Mouse (Mus musculus) gastrocnemius, postnatal 10 days (tissue): ENCODE measurements at regions not wholly inside any gene's neighbourhood (a gene's known extent, or its start where the extent isn't known, plus 50 kb on each side); places are given as distances from the start of the nearest gene placed in this dataset.

ENCODE experiments used
- DNase-seq: peaks from one replicate; pipeline ENCODE4 v3.0.0; 2021; ENCODE audit warnings: mixed read lengths

DNA sequence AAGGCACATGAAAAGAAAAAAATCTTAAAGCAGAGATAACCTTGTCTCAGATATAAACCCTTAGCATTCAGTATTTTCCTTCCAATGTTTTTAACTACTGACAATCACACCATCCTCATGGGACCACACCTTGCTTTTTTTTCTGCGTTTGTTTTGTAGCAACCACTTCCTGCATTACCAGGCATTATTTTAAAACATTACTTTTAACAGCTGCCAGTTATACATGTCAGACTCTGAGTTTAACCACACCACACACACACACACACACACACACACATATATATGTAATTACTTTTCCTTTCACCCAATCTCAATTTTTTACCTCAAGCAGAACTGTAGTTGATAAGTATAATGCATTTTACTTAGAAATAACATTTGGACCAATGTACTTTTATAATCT lies 128.8 kb upstream of the Atp2b1 start:
- DNase-seq = no peak

DNA sequence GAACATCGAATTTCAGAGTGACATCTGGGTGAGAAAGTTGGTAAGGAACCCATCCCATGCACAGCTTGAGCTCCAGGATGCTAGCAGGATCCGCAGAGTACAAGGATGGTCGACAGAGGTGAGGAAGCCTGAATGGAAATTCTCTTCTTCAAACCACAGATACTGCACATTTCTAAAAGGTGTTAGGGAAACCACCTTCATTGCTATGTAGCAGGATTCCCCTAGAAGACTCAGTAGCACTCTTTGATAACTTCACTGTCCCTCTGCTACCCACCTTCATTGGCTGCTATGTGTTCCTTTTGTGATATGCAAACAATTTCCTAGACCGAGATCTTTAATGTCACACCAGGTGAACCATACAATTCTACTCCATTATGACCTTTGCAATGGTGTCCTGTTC lies 128.1 kb upstream of the Atp2b1 start:
- no peak for DNase-seq

GRCm38 (mm10) chr10:98789763-98790162 lies 124.4 kb upstream of the Atp2b1 start:
- DNase-seq = no peak

GRCm38 (mm10) chr10:98790456-98790855 lies 123.8 kb upstream of the Atp2b1 start:
- DNase-seq = no peak

DNA sequence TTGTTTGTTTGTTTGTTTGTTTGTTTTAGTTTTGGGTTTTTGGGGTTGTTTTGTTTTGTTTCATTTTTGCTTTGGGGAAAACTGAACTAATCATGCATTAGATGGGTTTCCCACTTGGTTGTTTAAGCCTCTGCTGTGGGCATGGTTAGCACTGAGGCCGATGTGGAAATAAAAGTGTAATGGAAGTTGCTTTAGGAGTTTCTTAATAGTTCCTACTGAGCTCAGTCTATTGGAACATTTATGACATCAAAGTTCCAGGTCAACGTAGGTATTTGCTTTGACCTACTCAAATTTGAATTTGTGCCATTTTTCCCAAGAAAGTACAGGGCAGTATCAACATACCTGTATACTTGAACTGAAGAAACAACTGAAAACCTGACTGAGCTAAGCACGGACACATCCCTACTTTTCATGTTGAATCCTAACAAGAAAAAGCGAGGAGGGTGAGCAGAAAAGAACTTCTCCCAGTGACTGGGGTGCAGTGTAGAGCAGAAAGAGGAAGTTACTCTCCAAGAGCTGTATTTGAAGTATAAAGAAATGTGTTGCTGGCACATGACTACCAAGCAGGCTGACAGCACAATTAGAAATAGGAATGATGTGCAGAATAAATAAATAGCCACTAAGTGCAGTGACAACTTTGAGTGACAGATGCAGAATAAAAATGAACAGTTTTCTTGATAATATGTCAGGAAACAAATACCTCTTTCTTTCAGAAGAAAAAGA lies 122.0 kb upstream of the Atp2b1 start:
- no peak for DNase-seq

- DNase-seq = no peak
Observed at GRCm38 (mm10) chr10:98793926-98794536, 120.2 kb upstream of the Atp2b1 start.

GRCm38 (mm10) chr10:98796016-98796415 lies 118.2 kb upstream of the Atp2b1 start:
- DNase-seq = no peak

- DNase-seq = no peak
Observed at GRCm38 (mm10) chr10:98798634-98799415, 115.4 kb upstream of the Atp2b1 start.

DNA sequence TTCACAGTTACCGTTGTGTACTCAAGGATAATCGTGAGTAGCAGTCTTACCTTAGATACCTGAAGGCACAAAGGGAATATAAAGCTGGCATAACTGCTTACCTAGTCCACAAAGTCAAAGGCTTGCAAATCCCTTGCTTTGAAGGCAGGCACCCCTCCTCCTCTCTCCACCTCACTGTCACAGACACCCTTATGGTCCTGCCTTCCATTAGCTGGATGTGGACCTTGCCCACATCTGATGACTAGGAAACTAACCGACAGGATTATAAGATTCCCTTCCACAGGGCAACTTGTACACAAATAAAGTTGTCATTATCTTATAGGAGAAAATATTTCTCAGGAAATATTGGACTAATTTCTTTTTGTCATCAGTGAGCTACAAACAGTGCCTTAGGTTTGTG lies 114.4 kb upstream of the Atp2b1 start:
- no peak for DNase-seq

DNA sequence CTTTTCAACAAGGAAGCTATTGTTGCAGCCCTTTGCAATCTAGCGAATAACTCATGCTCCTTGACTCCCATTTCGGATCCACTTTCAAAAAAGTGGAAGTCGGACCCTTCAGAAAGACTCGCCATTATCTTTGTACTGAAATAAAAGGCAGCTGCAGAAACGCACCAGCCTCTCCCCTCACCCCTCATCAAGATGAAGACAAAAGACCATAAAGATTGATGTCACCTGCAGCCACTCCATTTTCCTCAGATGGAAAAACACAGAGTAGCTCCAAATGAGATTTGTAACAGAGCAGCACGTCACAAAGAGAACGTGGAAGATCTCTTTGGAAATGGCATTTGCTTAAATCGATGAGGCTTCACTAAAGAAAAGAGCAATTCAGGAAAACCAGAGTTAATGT lies 113.3 kb upstream of the Atp2b1 start:
- DNase-seq = no peak

- DNase-seq = no peak
Observed at GRCm38 (mm10) chr10:98805013-98805412, 109.2 kb upstream of the Atp2b1 start.

DNA sequence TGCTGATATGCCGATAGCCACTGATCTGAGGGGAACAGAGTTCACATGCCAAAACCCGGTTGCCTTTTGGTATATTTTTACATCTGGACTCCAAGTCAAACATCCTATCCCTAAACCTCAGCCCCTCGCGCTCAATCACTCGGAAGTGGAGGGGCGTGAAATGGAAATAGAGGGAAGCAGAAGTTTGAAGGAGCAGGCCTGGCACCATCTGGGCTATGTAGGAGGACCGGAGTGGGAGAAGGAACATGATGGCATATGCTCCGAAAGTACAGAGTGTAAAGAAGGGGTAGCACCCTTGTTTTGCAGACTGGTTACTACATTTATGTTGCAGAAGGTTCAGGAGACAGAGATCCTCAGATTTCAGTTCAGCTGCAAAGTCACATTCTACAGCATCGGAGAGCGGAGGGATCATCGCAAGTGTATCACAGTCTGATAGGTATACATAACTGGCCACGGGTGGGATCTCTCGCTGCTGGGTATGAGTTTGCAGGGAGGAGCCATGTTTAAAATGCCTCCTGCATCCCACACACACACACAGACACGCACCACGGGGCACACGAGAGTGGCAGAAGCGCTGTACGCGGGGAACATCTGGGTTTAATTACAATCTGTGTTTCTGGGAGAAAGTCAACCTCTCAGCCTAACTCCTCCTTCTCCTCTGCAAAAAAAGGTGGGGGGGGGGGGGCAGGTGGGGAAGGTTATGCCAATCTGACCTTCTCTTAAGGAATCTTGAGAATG lies 107.2 kb upstream of the Atp2b1 start:
- DNase-seq = no peak

GRCm38 (mm10) chr10:98808644-98809043 lies 105.6 kb upstream of the Atp2b1 start:
- DNase-seq = no peak

DNA sequence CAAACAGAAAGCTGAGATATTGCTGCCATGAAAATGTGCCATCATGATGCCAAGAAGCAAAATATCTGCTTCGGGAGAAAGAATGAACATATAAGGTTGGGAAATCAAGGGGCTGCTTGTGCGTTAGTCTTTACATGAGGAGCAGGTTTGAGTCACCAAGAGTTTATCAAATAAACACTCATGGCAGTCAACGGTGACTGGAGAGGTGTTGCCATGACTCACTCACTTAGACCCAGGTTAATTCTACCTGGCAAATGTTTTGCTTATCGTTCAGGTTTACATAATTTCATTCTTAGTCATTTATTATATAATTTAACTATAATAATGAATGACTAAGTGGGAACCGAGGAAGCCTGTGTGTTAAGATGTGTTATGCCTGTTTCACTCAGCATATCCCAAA lies 85.2 kb upstream of the Atp2b1 start:
- DNase-seq = no peak

GRCm38 (mm10) chr10:98831488-98831887 lies 82.7 kb upstream of the Atp2b1 start:
- DNase-seq = no peak

DNA sequence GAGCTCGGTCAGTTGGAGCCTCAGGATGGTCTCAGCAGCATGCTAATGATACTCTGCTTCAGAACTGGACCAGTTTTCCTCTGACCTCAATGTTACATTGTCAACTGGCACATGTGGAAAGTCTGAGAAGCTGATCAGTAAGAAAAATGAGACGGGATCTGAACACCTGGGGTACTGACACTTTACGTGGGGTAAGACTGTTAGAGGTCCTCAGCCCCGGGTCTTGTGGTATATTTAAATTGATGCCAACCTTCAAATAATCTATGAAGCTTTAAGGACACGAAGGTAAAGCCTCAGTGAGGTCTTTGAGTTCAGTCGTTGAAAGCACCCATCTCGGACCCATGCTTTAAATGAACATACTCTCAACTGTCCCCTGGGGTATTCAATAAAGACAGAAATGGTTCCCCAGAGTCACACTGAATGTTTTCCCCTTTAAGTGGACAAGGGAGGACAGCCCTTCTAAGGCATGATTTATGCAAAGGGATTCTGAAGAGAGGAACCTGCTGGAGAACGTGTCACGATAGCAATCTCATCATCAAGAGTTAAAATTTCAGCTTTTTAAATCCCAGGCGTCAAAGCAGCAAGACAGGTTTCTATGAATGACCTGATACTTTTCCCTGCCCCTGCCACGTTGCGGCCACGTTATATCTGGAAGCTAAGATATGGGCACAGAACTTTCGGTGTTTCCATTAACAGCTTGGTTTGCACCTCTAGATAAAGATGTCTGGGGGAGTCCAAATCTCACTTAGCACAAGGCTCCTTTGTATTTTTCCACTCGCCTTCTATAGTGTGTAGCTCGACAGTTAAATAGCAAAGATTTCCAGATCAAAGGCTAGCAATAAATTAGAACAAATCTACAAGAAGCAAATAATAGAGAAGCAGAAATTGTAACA lies 76.7 kb upstream of the Atp2b1 start:
- DNase-seq = no peak

DNA sequence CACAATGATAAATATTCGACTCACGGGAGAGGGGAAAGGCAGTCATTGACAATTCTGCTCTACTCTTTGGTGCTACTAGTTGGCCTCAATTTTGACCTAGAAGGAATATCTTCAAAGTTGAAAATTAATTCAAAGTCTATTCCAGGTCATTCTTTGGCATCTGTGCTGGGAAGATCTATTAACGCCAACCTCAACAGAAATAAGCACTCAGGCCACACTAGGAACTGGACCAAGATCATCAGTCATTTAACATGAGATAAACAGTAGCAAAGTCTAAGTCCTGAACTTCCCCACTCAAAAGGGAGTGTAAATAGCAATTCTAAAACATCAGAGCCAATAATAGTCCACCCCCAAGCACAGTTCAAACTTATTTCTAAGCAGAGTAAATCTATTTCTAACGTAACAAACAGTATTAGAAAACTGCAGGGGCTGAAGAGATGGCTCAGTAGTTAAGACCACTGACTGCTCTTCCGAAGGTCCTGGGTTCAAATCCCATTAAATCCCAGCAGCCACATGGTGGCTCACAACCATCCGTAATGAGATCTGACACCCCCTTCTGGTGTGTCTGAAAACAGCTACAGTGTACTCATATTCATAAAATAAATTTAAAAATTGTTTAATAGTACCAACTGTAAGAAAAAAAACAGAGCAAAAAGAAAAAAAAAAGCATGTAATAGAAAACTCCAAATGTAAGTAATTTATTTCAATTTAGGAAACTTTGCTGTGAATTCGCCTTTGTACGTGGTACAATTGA lies 75.1 kb upstream of the Atp2b1 start:
- DNase-seq = no peak

- DNase-seq = no peak
Observed at GRCm38 (mm10) chr10:98839963-98840362, 74.2 kb upstream of the Atp2b1 start.

DNA sequence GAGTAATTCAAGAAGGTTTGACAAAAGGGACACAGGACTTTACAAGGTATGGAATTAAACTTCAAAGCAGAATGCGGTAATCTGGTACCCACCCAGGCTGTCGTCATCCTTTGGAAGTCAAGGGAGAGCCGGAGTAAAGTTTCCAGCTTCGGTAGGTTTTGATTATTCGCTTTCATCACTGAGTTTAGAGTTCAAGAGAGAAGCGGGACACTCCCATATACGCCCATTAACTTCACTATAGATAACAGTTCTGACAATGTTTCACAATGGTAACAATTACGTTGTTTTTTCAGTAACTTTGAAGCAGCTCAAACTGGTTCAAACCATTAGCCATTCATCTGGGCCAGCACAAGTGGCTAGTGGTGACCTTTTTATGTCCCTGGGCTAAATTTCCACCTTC lies 73.8 kb upstream of the Atp2b1 start:
- DNase-seq = no peak

DNA sequence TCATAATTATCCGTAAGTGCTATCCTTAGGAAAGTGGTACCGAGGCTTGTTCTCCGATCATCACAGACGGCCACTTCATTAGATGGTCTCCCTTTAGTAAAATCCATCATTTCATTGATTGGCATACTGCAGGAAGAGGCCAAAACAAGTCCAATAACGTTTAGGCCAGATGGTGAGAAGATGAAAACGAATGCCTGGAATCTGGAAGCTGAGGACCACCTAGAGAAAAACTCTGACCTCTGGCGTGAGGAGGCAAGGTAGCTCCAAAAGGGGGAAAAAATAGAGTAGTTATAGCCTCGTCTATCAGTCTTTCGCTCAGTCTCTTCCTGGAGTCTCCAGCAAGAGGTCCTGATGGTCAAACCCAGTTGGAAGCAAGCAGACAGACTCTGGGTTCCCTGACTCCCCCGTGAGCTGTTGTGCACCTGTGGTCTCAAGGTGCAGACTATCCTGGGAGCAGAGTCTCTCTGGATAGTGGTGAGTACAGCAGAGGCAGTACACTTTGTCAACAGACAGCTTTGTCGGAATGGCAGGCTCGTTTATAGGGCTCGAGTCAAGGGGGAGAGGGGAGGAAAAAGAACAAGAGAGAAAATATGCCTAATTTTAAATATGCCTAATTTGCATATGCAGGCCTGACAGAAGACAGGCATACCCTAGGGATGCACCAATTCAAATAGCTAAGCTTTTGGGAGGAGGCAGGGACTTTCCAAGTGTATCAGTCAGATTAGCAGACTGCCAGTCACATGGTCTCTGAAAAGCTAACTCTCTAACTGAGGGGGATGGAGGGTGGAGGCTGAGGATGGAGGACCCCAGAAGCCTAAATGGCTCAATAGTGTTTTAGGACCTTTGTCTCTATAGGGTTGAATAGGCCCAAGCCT lies 73.0 kb upstream of the Atp2b1 start:
- no peak for DNase-seq
